Mouse (Mus musculus): Measurements from ENCODE around the gene Olfr1025-ps1. TPM values are rescaled to one million over a fixed set of nuclear protein-coding genes. Genes with fewer than 3 reads are reported as not detected.

The Olfr1025-ps1 gene
- polyA plus RNA-seq (2012; rRNA removed) = not detected in 2 replicates

GRCm38 (mm10) chr2:85914893-85915292 lies at the start of gene Olfr1025-ps1:
Gene Olfr1025-ps1, plus strand, starts transcription at chr2:85915193.

GRCm38 (mm10) chr2:85868294-85868693 lies 46.7 kb upstream of the Olfr1025-ps1 start, which contains the start of gene Olfr1022:
Gene Olfr1022, plus strand, starts transcription at chr2:85868594.

GRCm38 (mm10) chr2:85885340-85885739 lies 29.7 kb upstream of the Olfr1025-ps1 start, which contains the start of gene Olfr1023:
Gene Olfr1023, plus strand, starts transcription at chr2:85885640.

GRCm38 (mm10) chr2:85904952-85905351 lies 10.0 kb upstream of the Olfr1025-ps1 start, which contains the start of gene Olfr1024:
Gene Olfr1024, minus strand, starts transcription at chr2:85905052.

GRCm38 (mm10) chr2:85921258-85921657 lies 6.3 kb downstream of the Olfr1025-ps1 start, which contains the start of gene Olfr1026:
Gene Olfr1026, plus strand, starts transcription at chr2:85921558.

GRCm38 (mm10) chr2:85950137-85950536 lies 35.1 kb downstream of the Olfr1025-ps1 start, which contains the start of gene Olfr1028:
Gene Olfr1028, plus strand, starts transcription at chr2:85950437.

Other genes with a start within 250 kb of the Olfr1025-ps1 start
- gene Olfr1006, start 236.4 kb upstream of the Olfr1025-ps1 start, polyA plus RNA-seq (2012; rRNA removed) = not detected in 2 replicates
- gene Olfr1008, start 225.8 kb upstream of the Olfr1025-ps1 start, polyA plus RNA-seq (2012; rRNA removed) = not detected in 2 replicates
- gene Olfr1009, start 199.8 kb upstream of the Olfr1025-ps1 start, polyA plus RNA-seq (2012; rRNA removed) = not detected in 2 replicates
- gene Olfr1012, start 152.4 kb upstream of the Olfr1025-ps1 start, polyA plus RNA-seq (2012; rRNA removed) = not detected in 2 replicates
- not detected in 2 replicates for gene Olfr1013, start 148.1 kb upstream of the Olfr1025-ps1 start, polyA plus RNA-seq (2012; rRNA removed)
- gene Olfr1014, start 142.5 kb upstream of the Olfr1025-ps1 start, polyA plus RNA-seq (2012; rRNA removed) = not detected in 2 replicates
- gene Olfr1015, start 133.2 kb upstream of the Olfr1025-ps1 start, polyA plus RNA-seq (2012; rRNA removed) = not detected in 2 replicates
- not detected in 2 replicates for gene Olfr1016, start 112.6 kb upstream of the Olfr1025-ps1 start, polyA plus RNA-seq (2012; rRNA removed)
- not detected in 2 replicates for gene Olfr1018, start 96.7 kb upstream of the Olfr1025-ps1 start, polyA plus RNA-seq (2012; rRNA removed)
- not detected in 2 replicates for gene Olfr1019, start 69.7 kb upstream of the Olfr1025-ps1 start, polyA plus RNA-seq (2012; rRNA removed)
- not detected in 2 replicates for gene Olfr1020, start 68.2 kb upstream of the Olfr1025-ps1 start, polyA plus RNA-seq (2012; rRNA removed)
- not detected in 2 replicates for gene Olfr1022, start 46.6 kb upstream of the Olfr1025-ps1 start, polyA plus RNA-seq (2012; rRNA removed)
- not detected in 2 replicates for gene Olfr1023, start 29.6 kb upstream of the Olfr1025-ps1 start, polyA plus RNA-seq (2012; rRNA removed)
- not detected in 2 replicates for gene Olfr1024, start 10.1 kb upstream of the Olfr1025-ps1 start, polyA plus RNA-seq (2012; rRNA removed)
- not detected in 2 replicates for gene Olfr1026, start 6.4 kb downstream of the Olfr1025-ps1 start, polyA plus RNA-seq (2012; rRNA removed)
- not detected in 2 replicates for gene Olfr1028, start 35.2 kb downstream of the Olfr1025-ps1 start, polyA plus RNA-seq (2012; rRNA removed)
- gene Olfr1029, start 58.7 kb downstream of the Olfr1025-ps1 start, polyA plus RNA-seq (2012; rRNA removed) = 0.29 and 0.58 TPM in 2 replicates
- 0.03 and 0.05 TPM in 2 replicates for gene Olfr1030, start 64.1 kb downstream of the Olfr1025-ps1 start, polyA plus RNA-seq (2012; rRNA removed)
- gene Olfr1031, start 75.1 kb downstream of the Olfr1025-ps1 start, polyA plus RNA-seq (2012; rRNA removed) = not detected in 2 replicates
- gene Olfr1032, start 90.3 kb downstream of the Olfr1025-ps1 start, polyA plus RNA-seq (2012; rRNA removed) = not detected in 2 replicates
- gene Olfr1033, start 105.4 kb downstream of the Olfr1025-ps1 start, polyA plus RNA-seq (2012; rRNA removed) = 1.4 and 1.5 TPM in 2 replicates
- gene Olfr1034, start 130.7 kb downstream of the Olfr1025-ps1 start, polyA plus RNA-seq (2012; rRNA removed) = 0.37 and 0.41 TPM in 2 replicates
- not detected in 2 replicates for gene Olfr1036, start 158.8 kb downstream of the Olfr1025-ps1 start, polyA plus RNA-seq (2012; rRNA removed)
- gene Olfr1037, start 172.2 kb downstream of the Olfr1025-ps1 start, polyA plus RNA-seq (2012; rRNA removed) = not detected in 2 replicates
- gene Olfr1039, start 220.7 kb downstream of the Olfr1025-ps1 start, polyA plus RNA-seq (2012; rRNA removed) = not detected in 2 replicates
- gene Olfr1040, start 231.5 kb downstream of the Olfr1025-ps1 start, polyA plus RNA-seq (2012; rRNA removed) = not detected in 2 replicates
- gene Olfr1042, start 246.6 kb downstream of the Olfr1025-ps1 start, polyA plus RNA-seq (2012; rRNA removed) = not detected in 2 replicates

Data from ovary, adult 2 months (tissue).